Mouse (Mus musculus): ENCODE data around the gene Parp8. TPM values are rescaled to one million over a fixed set of nuclear protein-coding genes. Genes with fewer than 3 reads are reported as not detected.

Gene Parp8
- total RNA-seq, 2 experiments from 2014 or later = 21.6 to 21.9 TPM

DNA sequence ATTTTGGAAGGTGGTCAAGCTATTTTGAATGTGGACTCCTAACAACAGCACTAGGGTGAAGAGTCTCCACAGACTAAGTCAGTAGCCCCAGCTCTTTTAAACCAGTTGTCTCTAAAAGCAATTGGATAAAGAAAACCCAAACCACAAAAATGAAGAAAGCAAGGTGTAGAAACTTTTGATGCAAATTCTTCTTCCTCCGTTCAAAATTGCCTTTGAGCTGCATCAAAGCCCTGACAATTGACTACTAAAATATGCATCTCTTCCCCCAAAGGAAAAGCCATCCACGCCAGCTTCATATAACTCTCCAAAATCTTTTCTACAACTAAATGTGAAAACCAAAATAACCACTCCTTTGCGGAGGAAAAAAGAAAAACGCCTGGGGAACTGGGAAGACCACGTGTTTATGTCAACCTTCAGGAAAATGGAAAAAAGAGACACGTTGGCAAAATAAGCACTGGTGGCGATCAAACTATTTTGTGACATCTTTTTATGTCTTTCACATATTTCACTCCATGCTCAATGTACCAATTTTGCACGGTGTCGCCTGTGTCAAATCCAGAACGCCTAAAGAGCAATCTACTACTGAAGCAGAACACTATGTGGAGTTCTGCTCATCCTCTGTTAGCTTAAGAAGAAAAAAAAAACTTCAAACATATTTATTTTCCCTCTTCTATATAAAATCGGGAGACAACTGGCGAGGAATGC lies 1.8 kb downstream of the Parp8 start:
- peak in 1 of 2 experiments; percentile 18 for DNase-seq (ENCODE audit: low spot score in 2 of 2)

DNA sequence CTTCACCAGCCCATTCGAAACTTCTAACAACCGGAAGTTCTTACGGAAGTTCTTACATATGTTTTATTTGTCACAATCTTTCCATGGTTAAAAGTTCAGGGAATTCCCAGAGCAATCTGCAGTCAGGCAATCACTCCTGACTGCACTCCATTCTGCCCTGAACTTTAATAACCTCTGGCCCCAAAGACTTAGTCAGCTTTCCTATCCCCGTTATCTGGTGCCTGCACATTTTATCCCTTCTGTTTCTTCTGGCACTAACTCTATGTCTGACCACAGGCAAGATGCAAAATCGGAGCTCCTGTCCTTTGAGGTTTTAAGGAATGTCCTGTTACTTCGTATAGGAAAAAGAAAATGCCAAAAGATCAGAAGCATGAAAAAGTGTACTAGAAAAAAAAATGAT lies 4.7 kb downstream of the Parp8 start:
- intact Hi-C loops (cut with DNase I) = no loop called here
- DNase-seq (ENCODE audit: low spot score in 2 of 2) = no peak

More for the DNA sequence above, 1.8 kb downstream of the Parp8 start:
- intact Hi-C loops (cut with DNase I) = loop anchor here (2.0 kb wide), 1 partner anchor 49 kb away; no protein-coding TSS in a partner anchor

DNA sequence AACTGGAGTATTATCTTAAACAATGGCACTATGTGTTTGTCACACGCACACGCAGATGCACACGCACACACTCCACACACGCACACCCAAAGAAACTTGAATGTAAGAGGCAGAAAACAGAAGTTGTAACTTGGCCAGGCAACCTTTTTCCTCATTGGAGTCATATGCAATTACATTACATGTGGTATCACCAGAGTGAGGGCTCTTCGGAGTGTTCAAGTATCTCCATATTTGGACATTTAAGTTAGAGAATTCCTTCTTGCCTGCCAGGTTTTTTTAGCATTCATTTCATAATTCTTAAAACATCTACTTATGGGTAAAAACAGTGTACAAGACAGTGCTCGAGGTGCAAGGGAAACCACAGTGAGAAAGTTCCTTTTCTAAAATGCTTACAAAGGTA lies 6.7 kb downstream of the Parp8 start:
- intact Hi-C loops (cut with DNase I) = no loop called here
- DNase-seq (ENCODE audit: low spot score in 2 of 2) = no peak

DNA sequence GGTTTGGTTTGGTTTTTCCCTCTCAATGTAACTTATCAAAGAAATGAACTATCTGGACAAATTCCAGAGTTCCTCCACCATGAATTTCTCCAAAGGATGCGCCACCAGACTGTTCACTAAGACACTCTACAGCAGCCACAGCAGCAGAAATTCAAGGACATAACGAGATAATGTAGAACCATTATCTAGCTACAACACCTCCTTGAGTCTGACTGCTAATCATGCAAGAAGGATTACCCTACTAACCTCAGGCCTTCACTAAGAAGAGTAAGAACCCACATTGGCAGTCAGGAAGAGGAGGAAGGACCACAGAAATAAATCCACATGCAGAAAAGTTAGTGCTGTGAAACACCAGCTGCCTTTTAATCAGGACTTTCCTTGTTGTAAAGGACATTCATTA lies 11.8 kb downstream of the Parp8 start:
- no peak for DNase-seq (ENCODE audit: low spot score in 2 of 2)
- intact Hi-C loops (cut with DNase I) = no loop called here

DNA sequence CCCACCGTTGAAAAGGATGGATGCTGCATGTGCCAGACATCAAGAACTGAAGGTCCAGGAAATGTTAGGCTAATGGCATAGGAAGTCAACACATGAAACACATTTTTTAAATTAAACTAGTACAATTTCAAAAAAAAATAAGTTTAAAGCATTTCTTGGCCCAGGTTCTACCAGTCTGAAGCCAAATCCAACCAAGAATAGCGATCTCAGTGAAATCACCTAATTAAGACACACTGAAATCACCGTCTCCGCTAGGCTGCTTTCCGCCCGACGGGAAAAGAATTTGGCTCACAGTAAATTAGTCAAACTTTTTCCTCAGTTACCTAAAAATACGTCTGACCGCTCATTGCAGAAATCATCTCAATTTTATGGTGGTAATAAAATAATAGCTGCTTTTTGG lies 13.3 kb downstream of the Parp8 start:
- no peak for DNase-seq (ENCODE audit: low spot score in 2 of 2)
- intact Hi-C loops (cut with DNase I) = no loop called here

DNA sequence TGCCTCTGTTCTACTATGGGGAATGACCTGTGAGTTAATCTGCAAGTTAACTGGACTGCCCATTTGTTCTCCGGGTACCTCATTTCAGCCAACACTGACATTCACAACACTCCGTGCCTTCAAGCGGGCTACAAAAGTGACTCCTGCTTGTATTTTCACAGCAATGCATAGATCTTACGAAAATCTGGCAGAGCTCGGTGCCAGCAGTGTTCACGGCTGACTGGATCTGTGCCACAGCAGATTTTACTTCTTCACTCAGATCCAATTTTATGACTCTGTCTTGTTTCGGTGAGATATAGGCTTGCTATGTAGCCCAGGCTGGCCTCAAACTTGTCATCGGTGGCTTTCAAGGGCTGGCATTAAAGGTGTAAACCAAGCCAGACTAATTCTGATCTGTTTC lies 15.2 kb downstream of the Parp8 start:
- DNase-seq (ENCODE audit: low spot score in 2 of 2) = peak; percentile 43 to 74
- intact Hi-C loops (cut with DNase I) = no loop called here

DNA sequence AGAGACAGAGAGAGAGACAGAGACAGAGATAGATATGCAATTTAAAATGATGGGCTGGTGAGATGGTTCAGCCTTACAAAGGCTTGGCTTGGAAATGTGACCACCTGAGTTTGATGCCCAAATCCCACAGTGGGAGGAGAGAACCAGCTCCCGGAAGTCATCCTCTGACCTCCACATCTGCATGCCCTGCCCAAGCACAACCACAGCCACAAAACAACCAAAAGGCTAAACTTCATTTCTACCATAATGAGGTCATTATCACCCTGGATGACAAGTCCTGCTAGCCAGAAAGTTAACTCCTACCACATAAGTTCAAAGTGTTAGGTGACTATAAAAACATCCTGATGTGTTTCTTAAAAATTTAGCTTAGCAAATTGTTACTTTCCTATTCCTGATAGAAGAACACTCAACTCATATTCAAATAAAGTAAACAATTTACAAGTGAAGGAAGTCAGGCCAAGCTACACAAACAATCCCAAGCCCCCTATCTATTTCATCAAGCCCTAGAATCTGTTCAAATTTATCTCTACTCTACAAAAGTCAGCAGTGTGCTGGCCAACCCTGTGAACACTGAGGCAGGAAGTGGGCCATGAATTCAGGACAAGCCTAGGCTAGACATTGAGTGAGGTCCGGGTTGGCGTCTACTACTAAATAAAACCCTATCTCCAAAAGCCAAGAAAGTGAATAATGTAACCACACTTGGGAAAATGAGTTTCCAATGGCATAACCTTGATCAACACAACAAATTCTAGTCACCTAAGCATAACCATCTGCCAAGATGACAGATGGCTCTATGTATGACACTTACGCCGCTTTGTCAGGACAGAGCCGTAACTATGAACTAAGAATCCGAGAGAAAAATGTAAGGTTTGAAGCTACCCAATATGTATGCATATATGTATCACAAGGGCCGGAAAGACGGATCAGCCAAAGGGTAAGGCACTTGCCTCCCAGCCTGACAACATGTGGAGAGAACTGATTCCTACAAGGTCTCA lies 17.0 kb downstream of the Parp8 start:
- DNase-seq (ENCODE audit: low spot score in 2 of 2) = no peak
- intact Hi-C loops (cut with DNase I) = no loop called here

DNA sequence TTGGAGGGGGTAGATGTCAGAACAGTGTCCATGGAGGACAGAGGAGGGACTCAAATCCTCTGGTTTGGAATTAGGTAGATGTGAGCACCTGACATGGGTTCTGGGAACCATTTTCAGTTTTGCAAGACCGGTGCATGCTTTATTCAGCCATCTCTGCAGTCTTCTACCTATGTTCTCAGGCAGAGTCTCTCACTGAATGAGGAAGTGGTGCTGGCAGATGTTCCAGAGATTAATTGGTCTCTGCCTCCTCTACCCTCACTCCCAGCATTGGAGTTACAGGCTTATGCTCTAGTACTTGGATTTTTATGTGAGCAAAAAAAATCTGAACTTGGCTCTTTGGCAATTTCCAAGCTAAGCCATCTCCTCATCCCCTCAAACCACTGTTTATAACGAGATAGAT lies 17.8 kb downstream of the Parp8 start:
- intact Hi-C loops (cut with DNase I) = no loop called here
- DNase-seq (ENCODE audit: low spot score in 2 of 2) = no peak

DNA sequence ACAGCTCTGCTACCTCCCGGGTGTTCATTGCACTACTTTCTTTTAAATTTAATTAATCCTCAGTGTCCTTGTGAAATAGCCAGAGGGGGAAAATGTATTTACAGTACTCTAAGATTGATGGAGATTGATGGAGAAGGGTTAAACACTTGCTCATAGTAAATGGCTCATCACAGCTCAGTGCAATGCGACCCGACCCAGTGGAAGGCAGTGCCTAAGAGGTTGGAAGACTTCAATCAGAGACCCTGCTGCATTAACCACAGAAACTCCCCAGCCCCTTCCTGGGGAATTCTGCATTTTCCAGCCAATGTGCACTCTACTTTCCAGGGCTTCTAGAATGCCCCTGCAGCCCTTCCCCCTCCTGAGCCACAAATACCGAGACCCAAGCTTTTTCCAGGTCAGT lies 18.7 kb downstream of the Parp8 start:
- no peak for DNase-seq (ENCODE audit: low spot score in 2 of 2)
- intact Hi-C loops (cut with DNase I) = no loop called here

DNA sequence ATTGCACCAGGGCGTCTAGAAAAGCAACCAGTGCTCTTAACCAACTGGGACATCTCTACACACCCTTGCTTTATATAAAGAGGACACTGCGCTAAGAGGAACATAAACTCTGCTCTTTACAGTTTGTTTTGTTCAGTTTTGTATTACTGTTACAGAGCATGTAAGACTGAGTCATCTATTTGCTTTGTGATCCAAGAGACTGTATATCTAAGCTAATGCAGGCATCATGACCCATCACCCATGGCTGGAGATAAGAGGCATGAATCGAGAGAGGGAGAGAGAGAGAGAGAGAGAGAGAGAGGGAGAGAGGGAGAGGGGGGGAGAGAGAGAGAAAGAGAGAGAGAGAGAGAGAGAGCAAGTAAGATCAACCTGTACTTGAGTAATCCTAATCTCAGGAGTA lies 24.8 kb downstream of the Parp8 start:
- intact Hi-C loops (cut with DNase I) = no loop called here
- DNase-seq (ENCODE audit: low spot score in 2 of 2) = no peak

DNA sequence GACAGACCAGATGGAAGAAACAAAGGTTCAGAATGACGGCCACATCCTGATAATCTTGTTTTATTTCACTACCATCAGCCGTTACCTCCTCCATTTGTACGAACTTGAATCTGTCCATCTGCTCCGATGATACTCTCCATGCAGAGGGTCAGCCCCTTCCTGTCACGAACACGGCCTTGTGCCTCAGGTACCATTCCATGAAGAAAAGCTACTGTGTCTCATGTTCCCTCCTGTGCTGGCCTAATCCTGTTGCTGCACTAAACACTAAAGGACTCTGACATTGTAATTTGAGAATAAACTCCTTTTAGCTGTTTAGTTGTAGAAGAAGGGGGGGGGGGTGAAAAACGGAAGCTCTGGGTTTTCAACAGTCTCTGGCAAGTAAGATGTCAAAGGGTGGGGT lies 33.8 kb downstream of the Parp8 start:
- DNase-seq (ENCODE audit: low spot score in 2 of 2) = no peak
- intact Hi-C loops (cut with DNase I) = no loop called here

DNA sequence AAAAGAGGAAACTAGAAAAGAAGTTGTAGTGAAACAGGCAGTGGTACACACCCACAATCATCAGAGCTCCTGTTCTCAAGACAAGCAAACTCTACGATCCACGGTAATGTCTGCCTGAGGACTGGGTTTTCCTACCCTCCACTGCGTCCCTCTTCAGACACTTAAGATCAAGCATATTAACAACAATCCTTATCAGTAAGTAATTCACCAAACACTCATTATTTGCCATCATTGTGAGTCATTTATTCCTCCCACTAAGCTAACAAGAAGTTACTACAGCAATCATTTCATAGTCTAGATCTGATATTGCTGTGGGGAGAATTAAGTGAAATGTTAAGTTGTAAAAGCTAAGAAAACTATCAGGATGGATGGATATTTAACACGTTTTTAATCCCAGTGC lies 35.0 kb downstream of the Parp8 start:
- intact Hi-C loops (cut with DNase I) = no loop called here

DNA sequence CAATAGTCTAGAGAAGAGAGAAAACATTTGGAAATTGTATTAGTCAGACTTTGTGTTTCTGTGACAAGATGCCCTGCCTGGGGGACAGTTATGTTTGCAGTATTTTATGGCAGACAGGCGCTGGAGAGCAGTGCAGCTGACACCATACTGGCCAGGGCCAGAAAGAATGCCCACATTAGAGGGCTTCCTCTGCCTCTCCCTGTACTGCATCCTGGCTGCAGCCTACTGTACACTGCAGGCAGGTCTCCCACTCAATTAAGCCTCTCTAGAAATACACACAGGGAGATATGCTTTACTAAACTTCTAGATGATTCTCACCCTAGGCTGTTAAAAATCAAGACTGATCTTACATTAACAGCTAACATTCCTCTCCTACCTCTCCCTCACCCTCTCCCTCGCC lies 36.6 kb downstream of the Parp8 start:
- no peak for DNase-seq (ENCODE audit: low spot score in 2 of 2)
- intact Hi-C loops (cut with DNase I) = no loop called here

More for the DNA sequence above, 35.0 kb downstream of the Parp8 start:
- no peak for DNase-seq (ENCODE audit: low spot score in 2 of 2)

DNA sequence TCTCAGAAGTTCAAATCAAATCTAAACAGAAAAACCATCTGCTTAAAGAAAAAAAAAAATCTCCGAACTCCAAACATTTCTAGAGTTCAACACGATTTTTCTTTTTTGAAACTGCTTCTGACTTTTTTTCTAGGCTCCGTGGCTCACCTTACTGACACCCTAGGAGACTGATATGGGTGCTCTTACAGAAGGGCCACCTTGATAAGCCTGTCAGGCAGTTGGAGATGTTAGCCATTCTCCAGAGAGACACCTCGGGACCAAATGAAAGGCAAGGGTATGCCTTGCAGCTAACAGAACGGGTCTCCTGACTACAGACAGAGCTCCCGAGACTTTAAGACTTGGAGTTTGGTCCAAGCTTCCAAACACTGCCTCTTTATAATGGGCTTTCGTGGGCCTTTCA lies 37.1 kb downstream of the Parp8 start:
- intact Hi-C loops (cut with DNase I) = no loop called here
- DNase-seq (ENCODE audit: low spot score in 2 of 2) = no peak

DNA sequence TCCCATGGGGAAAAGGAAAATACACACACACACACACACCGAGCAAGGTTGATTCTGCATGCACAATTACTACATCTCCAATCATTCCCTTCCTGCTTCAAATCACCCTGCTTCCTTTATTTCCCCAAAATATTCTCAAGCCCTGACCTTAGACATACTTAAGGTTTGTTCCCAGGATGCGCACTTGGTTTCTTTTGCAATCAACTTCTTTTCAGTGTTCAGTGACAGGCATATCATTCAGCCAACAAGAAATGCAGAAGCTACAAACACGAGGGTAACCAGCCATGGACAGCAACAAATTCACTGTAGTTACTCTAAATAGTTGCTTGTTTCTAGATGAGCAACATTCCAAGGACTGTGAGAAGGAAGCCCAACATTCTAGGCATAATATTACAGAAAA lies 38.1 kb downstream of the Parp8 start:
- intact Hi-C loops (cut with DNase I) = no loop called here
- DNase-seq (ENCODE audit: low spot score in 2 of 2) = no peak

DNA sequence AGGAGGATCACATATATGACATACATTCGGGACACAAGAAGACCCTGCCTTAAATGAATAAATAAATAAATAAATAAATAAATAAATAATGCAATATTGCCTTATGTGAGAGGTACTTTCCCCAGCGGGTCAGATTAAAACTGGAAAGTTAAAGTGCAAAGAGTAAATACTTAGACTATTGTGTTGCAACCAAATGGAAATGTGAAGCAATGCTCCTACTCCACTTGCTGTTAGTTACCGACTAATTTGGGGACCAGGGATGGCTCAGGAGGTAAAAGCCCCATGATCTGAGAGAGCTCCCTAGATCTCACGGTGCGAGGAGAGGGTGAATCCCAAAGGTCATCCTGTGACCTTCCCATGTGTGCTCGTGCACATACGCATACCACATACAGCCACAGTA lies 38.7 kb downstream of the Parp8 start:
- intact Hi-C loops (cut with DNase I) = no loop called here
- no peak for DNase-seq (ENCODE audit: low spot score in 2 of 2)

DNA sequence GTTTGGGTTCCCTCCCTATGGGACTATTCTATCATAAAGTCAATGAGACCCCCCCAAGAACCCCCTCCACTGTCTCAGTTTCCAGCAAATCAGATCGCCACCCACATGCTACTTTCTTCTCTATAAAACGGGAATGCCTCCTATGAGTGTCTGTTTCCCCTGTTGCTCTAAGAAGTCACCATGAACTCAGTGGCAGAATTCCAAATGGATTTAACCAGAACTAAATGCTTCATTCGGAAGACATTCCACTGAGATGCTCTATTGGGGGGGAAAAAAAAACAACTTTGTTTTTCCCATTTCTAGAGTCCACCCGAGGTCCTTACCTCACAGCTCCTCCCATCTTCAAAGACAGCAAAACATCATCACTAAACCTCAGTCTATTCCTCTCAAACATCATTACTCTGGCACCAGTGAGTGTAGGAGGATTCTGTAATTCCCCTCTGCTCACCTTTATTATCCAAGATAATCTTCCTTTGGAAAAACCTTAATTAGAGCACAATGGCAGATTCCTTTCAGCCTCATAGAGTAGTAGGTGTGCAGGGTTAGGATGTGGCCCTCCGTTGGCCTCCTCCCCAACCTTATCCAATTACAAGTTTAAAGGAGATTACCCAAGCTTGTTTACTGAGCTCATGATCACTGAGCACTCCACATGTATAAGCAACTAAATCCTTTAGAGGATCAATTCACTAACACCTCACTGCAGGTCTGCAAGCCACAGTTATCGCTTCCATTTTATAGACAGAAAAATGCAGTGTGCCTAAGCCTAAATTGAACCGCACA lies 51.1 kb downstream of the Parp8 start:
- intact Hi-C loops (cut with DNase I) = loop anchor here (2.0 kb wide), 1 partner anchor 51 kb away; the partner anchor contains the start of gene Parp8
- DNase-seq (ENCODE audit: low spot score in 2 of 2) = no peak

DNA sequence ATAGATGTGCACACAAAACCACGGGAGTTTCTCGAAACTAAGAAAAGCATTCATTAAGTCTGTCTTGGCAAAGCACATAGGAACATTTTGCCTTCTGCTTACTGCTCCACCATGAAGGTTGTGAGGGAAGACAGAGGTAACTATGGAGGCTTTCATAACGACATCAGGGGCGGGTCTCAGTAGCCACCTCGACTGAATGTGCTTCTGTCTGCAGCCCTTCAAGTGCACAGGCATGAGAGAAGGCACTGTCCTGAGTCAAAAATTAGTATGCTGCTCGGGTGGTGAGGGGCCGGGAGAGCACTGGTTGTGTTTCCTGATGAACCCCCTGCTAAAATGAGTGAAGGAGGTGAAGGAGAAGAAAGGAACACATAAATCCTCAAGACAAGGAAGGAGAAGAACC lies 51.8 kb downstream of the Parp8 start:
- DNase-seq (ENCODE audit: low spot score in 2 of 2) = peak in 1 of 2 experiments; percentile 19
- intact Hi-C loops (cut with DNase I) = no loop called here

DNA sequence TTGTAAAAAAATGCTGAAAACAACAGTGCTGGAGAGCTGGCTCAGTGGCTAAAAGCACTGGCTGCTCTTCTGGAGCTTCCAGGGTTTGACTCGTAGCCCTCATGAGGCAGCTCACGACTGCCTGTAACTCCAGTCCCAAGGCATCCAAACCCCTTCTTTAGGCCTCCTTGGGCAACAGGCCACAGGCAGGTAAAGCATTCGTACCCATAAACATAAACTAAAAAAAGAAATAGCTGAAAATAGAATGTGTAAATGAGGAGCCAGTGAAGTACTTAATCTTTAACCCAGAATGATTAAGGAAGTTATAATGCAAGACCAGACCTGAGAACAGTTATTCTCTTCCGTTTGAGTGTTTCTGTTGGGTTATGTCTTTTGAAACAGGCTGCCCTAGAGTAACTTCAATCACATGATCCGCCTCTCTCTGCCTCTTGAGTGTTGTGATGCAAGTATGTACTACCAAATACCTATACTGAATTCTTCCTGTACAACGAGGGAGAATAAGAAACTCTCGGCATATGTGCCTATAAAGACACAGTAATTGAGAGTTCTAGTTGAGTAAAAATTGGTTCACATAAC lies 53.2 kb downstream of the Parp8 start:
- intact Hi-C loops (cut with DNase I) = no loop called here
- no peak for DNase-seq (ENCODE audit: low spot score in 2 of 2)
